Mouse (Mus musculus) E14TG2a.4 (cell line): ENCODE measurements at regions not wholly inside any gene's neighbourhood (a gene's known extent, or its start where the extent isn't known, plus 50 kb on each side); places are given as distances from the start of the nearest gene placed in this dataset.

ENCODE experiments used
- H3K27me3 ChIP-seq: 2 replicates; pipeline ENCODE4 v1.6.1; 2014; ENCODE audit warnings: low read length, control low read depth; ENCODE audit not compliant: insufficient read depth
- H3K36me3 ChIP-seq: 2 replicates; pipeline ENCODE4 v1.6.1; 2014; ENCODE audit warnings: low read length, control low read depth; ENCODE audit not compliant: insufficient read depth
- H3K4me1 ChIP-seq: replicated peaks from 2 replicates; pipeline ENCODE4 v1.6.1; 2014; ENCODE audit warnings: low read depth, low read length, control low read depth
- H3K4me3 ChIP-seq: replicated peaks from 2 replicates; pipeline ENCODE4 v1.5.1; 2014; ENCODE audit warnings: mild to moderate bottlenecking, low read length
- H3K9me3 ChIP-seq: 2 replicates; pipeline ENCODE4 v1.6.1; 2014; ENCODE audit warnings: low read length, control low read depth
- CTCF ChIP-seq: conservative IDR thresholded peaks from 2 replicates; pipeline ENCODE4 v1.5.1; 2014; ENCODE audit warnings: low read length
- NANOG ChIP-seq: IDR thresholded peaks from 2 replicates; pipeline ENCODE4 v1.6.1; 2014; ENCODE audit warnings: borderline replicate concordance, low read length, mixed read lengths
- POU5F1 ChIP-seq: IDR thresholded peaks from 2 replicates; pipeline ENCODE4 v1.6.1; 2014; ENCODE audit warnings: low read length, borderline replicate concordance

GRCm38 (mm10) chr2:138048341-138048740 lies 208.0 kb upstream of the Btbd3 start:
- no peaks in the 10 kb centered on the region for H3K4me1 ChIP-seq
- no peak overlapping the region for H3K4me3 ChIP-seq
- H3K27me3 ChIP-seq: peaks cover 13% of the 10 kb centered on the region; the same call in 1 of the 2 replicates
- TF ChIP-seq CTCF: no peak
- TF ChIP-seq POU5F1: no peak
- no peak for TF ChIP-seq NANOG
- no peaks in the 10 kb centered on the region for H3K9me3 ChIP-seq
- no peaks in the 10 kb centered on the region for H3K36me3 ChIP-seq

- TF ChIP-seq CTCF (no peak), NANOG (no peak), POU5F1 (no peak)
- Histone ChIP-seq H3K36me3 (no peaks in the 10 kb centered on the region), H3K4me1 (no peaks in the 10 kb centered on the region), H3K27me3 (peaks cover 13% of the 10 kb centered on the region; the same call in 1 of the 2 replicates), H3K4me3 (peak overlapping the region; percentile 66), H3K9me3 (no peaks in the 10 kb centered on the region)
These were observed 208.6 kb upstream of the Btbd3 start for GRCm38 (mm10) chr2:138047781-138048201.

GRCm38 (mm10) chr2:138047361-138047760 lies 209.0 kb upstream of the Btbd3 start:
- H3K36me3 ChIP-seq: no peaks in the 10 kb centered on the region
- TF ChIP-seq CTCF: no peak

GRCm38 (mm10) chr2:138046918-138047317 lies 209.4 kb upstream of the Btbd3 start:
- H3K4me1 ChIP-seq: no peaks in the 10 kb centered on the region
- H3K4me3 ChIP-seq: no peak overlapping the region
- no peak for TF ChIP-seq CTCF
- no peak for TF ChIP-seq POU5F1
- TF ChIP-seq NANOG: no peak
- H3K9me3 ChIP-seq: no peaks in the 10 kb centered on the region
- H3K36me3 ChIP-seq: no peaks in the 10 kb centered on the region
- H3K27me3 ChIP-seq: peaks cover 13% of the 10 kb centered on the region; the same call in 1 of the 2 replicates

More at GRCm38 (mm10) chr2:138047361-138047760, 209.0 kb upstream of the Btbd3 start:
- H3K4me1 ChIP-seq: no peaks in the 10 kb centered on the region
- H3K27me3 ChIP-seq: peaks cover 13% of the 10 kb centered on the region; the same call in 1 of the 2 replicates
- H3K9me3 ChIP-seq: no peaks in the 10 kb centered on the region
- peak overlapping the region; percentile 66; the same call in 1 of the 2 replicates for H3K4me3 ChIP-seq

GRCm38 (mm10) chr2:138045933-138046642 lies 210.3 kb upstream of the Btbd3 start:
- H3K27me3 ChIP-seq: peaks cover 13% of the 10 kb centered on the region; the same call in 1 of the 2 replicates
- H3K4me1 ChIP-seq: no peaks in the 10 kb centered on the region
- H3K4me3 ChIP-seq: no peak overlapping the region
- TF ChIP-seq NANOG (no peak), CTCF (no peak), POU5F1 (no peak)
- no peaks in the 10 kb centered on the region for H3K9me3 ChIP-seq
- no peaks in the 10 kb centered on the region for H3K36me3 ChIP-seq

- Histone ChIP-seq H3K4me1 (no peaks in the 10 kb centered on the region), H3K4me3 (no peak overlapping the region), H3K9me3 (no peaks in the 10 kb centered on the region), H3K27me3 (no peaks in the 10 kb centered on the region), H3K36me3 (no peaks in the 10 kb centered on the region)
- no peak for TF ChIP-seq POU5F1
- TF ChIP-seq CTCF: no peak
- no peak for TF ChIP-seq NANOG
These were observed 215.7 kb upstream of the Btbd3 start for GRCm38 (mm10) chr2:138040706-138041105.

GRCm38 (mm10) chr2:138040302-138040701 lies 216.1 kb upstream of the Btbd3 start:
- H3K9me3 ChIP-seq: no peaks in the 10 kb centered on the region
- no peaks in the 10 kb centered on the region for H3K4me1 ChIP-seq
- H3K27me3 ChIP-seq: no peaks in the 10 kb centered on the region
- TF ChIP-seq POU5F1 (no peak), NANOG (no peak), CTCF (no peak)
- no peak overlapping the region for H3K4me3 ChIP-seq
- H3K36me3 ChIP-seq: no peaks in the 10 kb centered on the region

GRCm38 (mm10) chr2:138034123-138034736 lies 222.1 kb upstream of the Btbd3 start:
- Histone ChIP-seq H3K9me3 (no peaks in the 10 kb centered on the region), H3K27me3 (no peaks in the 10 kb centered on the region), H3K4me1 (no peaks in the 10 kb centered on the region), H3K36me3 (no peaks in the 10 kb centered on the region), H3K4me3 (no peak overlapping the region)
- TF ChIP-seq NANOG: no peak
